Mouse (Mus musculus) intestine, embryonic 16.5 days (tissue): ENCODE measurements at regions not wholly inside any gene's neighbourhood (a gene's known extent, or its start where the extent isn't known, plus 50 kb on each side); places are given as distances from the start of the nearest gene placed in this dataset.

Source experiments
- ATAC-seq: fragments of 200-750 bp; cut with Nextera tagmentation; 2 replicates; pipeline ENCODE4 v1.8.0; 2017; ENCODE audit warnings: moderate TSS enrichment, moderate library complexity
- H3K27ac ChIP-seq: fragments of 300-500 bp; sonication (generic); 2 replicates; pipeline ENCODE4 v1.5.1; 2014; ENCODE audit warnings: mild to moderate bottlenecking, low read length
- H3K27me3 ChIP-seq: fragments of 300-500 bp; sonication (generic); replicated peaks from 2 replicates; pipeline ENCODE4 v1.6.1; 2014; ENCODE audit warnings: low read length, control low read depth, mixed read lengths; ENCODE audit not compliant: control insufficient read depth, insufficient read depth
- H3K36me3 ChIP-seq: fragments of 300-500 bp; sonication (generic); 2 replicates; pipeline ENCODE4 v1.6.1; 2014; ENCODE audit warnings: low read length, control low read depth; ENCODE audit not compliant: control insufficient read depth, insufficient read depth
- H3K4me1 ChIP-seq: fragments of 300-500 bp; sonication (generic); 2 replicates; pipeline ENCODE4 v1.6.1; 2014; ENCODE audit warnings: low read length, control low read depth, mixed read lengths; ENCODE audit not compliant: control insufficient read depth, insufficient read depth
- H3K4me2 ChIP-seq: fragments of 300-500 bp; sonication (generic); 2 replicates; pipeline ENCODE4 v1.6.1; 2014; ENCODE audit warnings: low read depth, low read length, control low read depth
- H3K4me3 ChIP-seq: fragments of 300-500 bp; sonication (generic); 2 replicates; pipeline ENCODE4 v1.5.1; 2014; ENCODE audit warnings: mild to moderate bottlenecking, low read length
- H3K9ac ChIP-seq: fragments of 300-500 bp; sonication (generic); 2 replicates; pipeline ENCODE4 v1.6.1; 2014; ENCODE audit warnings: low read depth, low read length
- H3K9me3 ChIP-seq: fragments of 300-500 bp; sonication (generic); 2 replicates; pipeline ENCODE4 v1.6.1; 2016; ENCODE audit warnings: low read length, control low read depth; ENCODE audit not compliant: control insufficient read depth
- WGBS: fragments of 180-500 bp; shearing (Covaris S2); extraction: QIAGEN DNeasy Blood & Tissue Kit; methylation state at CpG from one replicate; pipeline ENCODE4 v1.1.7; 2014; 5-methylcytosine and 5-hydroxymethylcytosine counted together

DNA sequence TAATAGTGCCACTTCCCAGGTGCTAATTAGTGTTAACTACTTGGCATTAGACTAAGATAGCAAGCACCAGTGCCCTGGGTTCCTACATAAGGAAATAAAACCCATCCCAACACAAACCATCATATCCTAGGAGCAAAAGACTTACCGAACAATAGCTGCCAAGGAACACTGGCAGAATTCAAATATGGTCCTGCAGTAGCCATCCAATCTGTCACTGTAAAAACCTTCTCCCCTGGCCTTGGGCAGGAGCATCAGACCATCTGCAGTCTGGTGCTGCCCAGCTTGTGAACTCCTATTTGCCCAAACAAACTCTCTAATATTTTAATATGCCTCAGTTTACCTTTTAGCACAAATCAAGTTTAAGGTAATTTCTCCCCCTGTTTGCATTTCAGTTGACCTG is 137.9 kb upstream of the Nabp1 start:
- no peaks in the 10 kb centered on the region for H3K9me3 ChIP-seq
- H3K27me3 ChIP-seq, result no peaks in the 10 kb centered on the region
- no peaks in the 10 kb centered on the region for H3K36me3 ChIP-seq
- no peak for ATAC-seq
- no peak overlapping the region for H3K9ac ChIP-seq
- H3K4me3 ChIP-seq, result no peak overlapping the region
- no peak overlapping the region for H3K4me2 ChIP-seq
- WGBS, result 88% methylated on average over 1 of the region's 1 CpGs
- no peaks in the 10 kb centered on the region for H3K4me1 ChIP-seq
- H3K27ac ChIP-seq, result no peak overlapping the region

- Histone ChIP-seq H3K36me3 (no peaks in the 10 kb centered on the region), H3K9ac (no peak overlapping the region), H3K9me3 (no peaks in the 10 kb centered on the region), H3K4me2 (no peak overlapping the region), H3K4me1 (no peaks in the 10 kb centered on the region), H3K27ac (no peak overlapping the region), H3K27me3 (no peaks in the 10 kb centered on the region), H3K4me3 (no peak overlapping the region)
- WGBS, result 26% methylated on average over 6 of the region's 6 CpGs
- ATAC-seq, result no peak
These were observed 137.3 kb upstream of the Nabp1 start for GRCm38 (mm10) chr1:51615523-51615922.

DNA sequence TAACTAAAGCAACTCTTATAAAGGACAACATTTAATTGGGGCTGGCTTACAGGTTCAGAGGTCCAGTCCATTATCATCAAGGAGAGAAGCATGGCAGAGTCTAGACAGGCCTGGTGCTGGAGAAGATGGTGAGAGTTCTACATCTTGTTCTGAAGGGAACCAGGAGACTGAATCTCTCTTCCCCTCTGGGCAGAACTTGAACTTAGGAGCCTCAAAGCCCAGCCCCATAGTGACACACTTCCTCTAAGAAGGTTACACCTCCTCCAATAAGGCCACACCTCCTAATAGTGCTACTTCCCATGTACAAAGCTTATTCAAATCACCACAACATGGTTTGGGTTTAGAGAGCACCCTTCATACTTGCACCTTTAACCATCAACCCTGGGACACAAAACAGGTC is 136.5 kb upstream of the Nabp1 start:
- H3K4me1 ChIP-seq, result no peaks in the 10 kb centered on the region
- H3K36me3 ChIP-seq, result no peaks in the 10 kb centered on the region
- H3K27ac ChIP-seq, result no peak overlapping the region
- no peaks in the 10 kb centered on the region for H3K27me3 ChIP-seq
- no peak overlapping the region for H3K4me3 ChIP-seq
- ATAC-seq, result no peak
- no peaks in the 10 kb centered on the region for H3K9me3 ChIP-seq
- no peak overlapping the region for H3K9ac ChIP-seq
- no peak overlapping the region for H3K4me2 ChIP-seq

DNA sequence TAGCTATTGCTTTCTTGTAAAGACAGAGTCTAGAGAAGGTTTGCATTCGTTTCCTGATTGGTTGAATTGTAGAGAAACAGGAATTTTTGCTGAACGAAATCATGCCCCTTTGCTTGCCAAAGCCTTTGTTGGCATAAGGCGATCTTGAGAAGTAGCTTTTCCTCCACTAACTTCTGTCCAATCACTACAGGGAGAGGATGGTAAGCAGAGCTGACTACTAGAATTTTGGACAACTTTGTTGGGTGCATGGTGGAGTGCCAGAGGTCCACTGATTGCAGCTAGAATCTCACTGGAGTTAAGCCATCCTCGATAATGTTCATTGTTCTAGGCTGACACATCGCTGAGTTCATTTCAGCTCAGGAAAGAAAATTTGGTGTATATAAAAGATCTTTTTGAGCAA is 131.1 kb upstream of the Nabp1 start:
- Histone ChIP-seq H3K4me2 (no peak overlapping the region), H3K9me3 (no peaks in the 10 kb centered on the region), H3K36me3 (no peaks in the 10 kb centered on the region), H3K4me1 (no peaks in the 10 kb centered on the region), H3K4me3 (no peak overlapping the region), H3K27ac (no peak overlapping the region), H3K9ac (no peak overlapping the region), H3K27me3 (no peaks in the 10 kb centered on the region)
- ATAC-seq, result no peak
- WGBS, result 83% methylated on average over 5 of the region's 5 CpGs

- Histone ChIP-seq H3K4me3 (no peak overlapping the region), H3K27me3 (no peaks in the 10 kb centered on the region), H3K9me3 (no peaks in the 10 kb centered on the region), H3K27ac (no peak overlapping the region), H3K4me1 (no peaks in the 10 kb centered on the region), H3K4me2 (no peak overlapping the region), H3K9ac (no peak overlapping the region), H3K36me3 (no peaks in the 10 kb centered on the region)
- ATAC-seq, result no peak
- 41% methylated on average over 8 of the region's 8 CpGs for WGBS
These were observed 129.2 kb upstream of the Nabp1 start for GRCm38 (mm10) chr1:51607437-51607855.

- Histone ChIP-seq H3K4me3 (no peak overlapping the region), H3K4me2 (no peak overlapping the region), H3K4me1 (no peaks in the 10 kb centered on the region), H3K27ac (no peak overlapping the region), H3K27me3 (no peaks in the 10 kb centered on the region), H3K36me3 (no peaks in the 10 kb centered on the region), H3K9me3 (no peaks in the 10 kb centered on the region), H3K9ac (no peak overlapping the region)
- no peak for ATAC-seq
- 91% methylated on average over 6 of the region's 6 CpGs for WGBS
These were observed 123.8 kb upstream of the Nabp1 start for GRCm38 (mm10) chr1:51602071-51602470.

DNA sequence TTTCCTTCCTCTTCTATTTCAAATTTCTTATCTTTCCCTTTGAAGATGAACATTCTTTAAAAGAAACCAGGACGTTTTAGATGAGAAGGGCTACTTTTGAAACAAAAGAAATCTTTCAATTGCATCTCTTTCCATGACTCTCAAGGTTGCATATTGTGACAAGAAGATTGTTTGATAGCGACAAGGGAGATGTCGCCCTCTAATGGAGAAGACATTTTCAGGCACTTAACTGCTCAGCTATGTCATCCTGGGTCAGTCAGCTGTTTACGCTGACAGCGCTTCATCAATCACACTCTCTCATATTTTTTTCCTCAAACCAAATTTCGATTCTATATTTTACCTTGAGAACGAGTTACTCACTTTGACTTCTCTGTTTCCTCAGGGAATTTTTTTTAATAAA is 122.2 kb upstream of the Nabp1 start:
- no peaks in the 10 kb centered on the region for H3K9me3 ChIP-seq
- H3K27me3 ChIP-seq, result no peaks in the 10 kb centered on the region
- no peak for ATAC-seq
- H3K9ac ChIP-seq, result no peak overlapping the region
- H3K4me2 ChIP-seq, result no peak overlapping the region
- H3K27ac ChIP-seq, result no peak overlapping the region
- no peak overlapping the region for H3K4me3 ChIP-seq
- no peaks in the 10 kb centered on the region for H3K36me3 ChIP-seq
- no peaks in the 10 kb centered on the region for H3K4me1 ChIP-seq
- 26% methylated on average over 7 of the region's 7 CpGs for WGBS

DNA sequence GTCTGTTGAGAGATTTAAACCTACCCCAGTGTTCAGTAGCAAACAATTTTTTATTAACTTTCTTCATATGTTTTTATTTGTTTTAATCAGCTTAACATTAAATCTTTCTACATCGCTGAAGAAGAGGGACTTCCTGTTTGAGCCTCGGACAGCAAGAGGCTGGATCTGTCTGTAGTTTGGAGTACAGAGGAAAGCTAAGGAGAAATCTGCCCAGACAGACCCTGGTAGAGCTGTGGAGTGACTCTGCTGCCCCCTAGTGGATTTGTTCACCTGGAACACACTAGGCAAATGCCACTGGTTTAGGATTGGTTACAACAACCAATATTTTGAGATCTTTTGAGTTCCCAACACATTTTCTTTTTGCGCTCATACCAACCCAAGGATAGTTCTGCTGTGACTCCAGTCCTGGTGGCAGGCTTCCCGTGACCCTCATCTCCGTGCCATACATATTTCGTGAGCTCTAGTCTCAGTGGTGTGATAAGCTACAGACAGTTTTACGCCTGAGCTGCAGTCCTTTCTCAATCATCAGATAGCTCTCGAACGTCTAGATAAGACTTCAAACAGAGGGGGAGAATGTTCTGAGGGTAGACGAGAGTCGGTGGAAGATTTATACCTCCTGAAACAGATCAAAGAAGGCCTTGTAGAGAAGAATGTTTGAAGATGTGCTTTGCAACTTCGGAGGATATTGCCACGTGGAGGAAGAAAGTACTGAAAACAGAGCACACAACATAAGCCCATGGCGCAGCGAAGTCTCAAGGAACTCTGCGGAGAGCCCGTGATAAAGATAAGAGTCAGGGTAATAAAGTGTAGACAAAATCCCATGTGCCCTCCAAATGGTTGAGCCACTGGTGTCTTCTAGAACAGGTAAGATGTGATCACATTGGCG is 119.0 kb upstream of the Nabp1 start:
- no peaks in the 10 kb centered on the region for H3K27me3 ChIP-seq
- H3K4me3 ChIP-seq, result peak overlapping the region; percentile 11; the same call in 1 of the 2 replicates
- WGBS, result 21% methylated on average over 18 of the region's 18 CpGs
- H3K9ac ChIP-seq, result no peak overlapping the region
- peak overlapping the region; percentile 44 for H3K4me2 ChIP-seq
- H3K36me3 ChIP-seq, result no peaks in the 10 kb centered on the region
- H3K9me3 ChIP-seq, result no peaks in the 10 kb centered on the region
- H3K27ac ChIP-seq, result no peak overlapping the region
- peaks cover 3% of the 10 kb centered on the region for H3K4me1 ChIP-seq
- peak; percentile 96 for ATAC-seq

- H3K9me3 ChIP-seq, result no peaks in the 10 kb centered on the region
- no peak for ATAC-seq
- no peaks in the 10 kb centered on the region for H3K27me3 ChIP-seq
- H3K36me3 ChIP-seq, result no peaks in the 10 kb centered on the region
- WGBS, result 87% methylated on average over 4 of the region's 4 CpGs
- no peak overlapping the region for H3K4me3 ChIP-seq
- H3K9ac ChIP-seq, result no peak overlapping the region
- no peak overlapping the region for H3K4me2 ChIP-seq
- H3K27ac ChIP-seq, result no peak overlapping the region
- H3K4me1 ChIP-seq, result peaks cover 3% of the 10 kb centered on the region
These were observed 116.4 kb upstream of the Nabp1 start for GRCm38 (mm10) chr1:51594666-51595065.
